Mouse (Mus musculus) neural tube, embryonic 14.5 days (tissue): ENCODE measurements around the gene Gm29609. TPM values are rescaled to one million over a fixed set of nuclear protein-coding genes. Genes with fewer than 3 reads are reported as not detected.

Experiments
- ATAC-seq: fragments of 200-750 bp; cut with Nextera tagmentation; 2 replicates; pipeline ENCODE4 v1.8.0; 2017; ENCODE audit warnings: low read depth, mild to moderate bottlenecking, moderate TSS enrichment, moderate library complexity
- H3K27ac ChIP-seq: fragments of 300-500 bp; sonication (generic); 2 replicates; pipeline ENCODE4 v1.5.1; 2014; ENCODE audit warnings: low read depth, mild to moderate bottlenecking, control low read depth, low read length, moderate library complexity, mixed read lengths
- H3K27me3 ChIP-seq: fragments of 300-500 bp; sonication (generic); 2 replicates; pipeline ENCODE4 v1.6.1; 2014; ENCODE audit warnings: low read length; ENCODE audit not compliant: control insufficient read depth, insufficient read depth
- H3K36me3 ChIP-seq: fragments of 300-500 bp; sonication (generic); 2 replicates; pipeline ENCODE4 v1.6.1; 2014; ENCODE audit warnings: low read length, mixed read lengths; ENCODE audit not compliant: control insufficient read depth, insufficient read depth
- H3K4me1 ChIP-seq: fragments of 300-500 bp; sonication (generic); 2 replicates; pipeline ENCODE4 v1.6.1; 2014; ENCODE audit warnings: low read length; ENCODE audit not compliant: control insufficient read depth, insufficient read depth
- H3K4me2 ChIP-seq: fragments of 300-500 bp; sonication (generic); 2 replicates; pipeline ENCODE4 v1.6.1; 2014; ENCODE audit warnings: mild to moderate bottlenecking, low read depth, low read length, control low read depth
- H3K4me3 ChIP-seq: fragments of 300-500 bp; sonication (generic); 2 replicates; pipeline ENCODE4 v1.5.1; 2014; ENCODE audit warnings: low read depth, low read length, control low read depth, mixed read lengths
- H3K9ac ChIP-seq: fragments of 300-500 bp; sonication (generic); replicated peaks from 2 replicates; pipeline ENCODE4 v1.6.1; 2014; ENCODE audit warnings: low read depth, mild to moderate bottlenecking, control low read depth, low read length, mixed read lengths
- H3K9me3 ChIP-seq: fragments of 300-500 bp; sonication (generic); 2 replicates; pipeline ENCODE4 v1.6.1; 2016; ENCODE audit warnings: low read length; ENCODE audit not compliant: control insufficient read depth
- WGBS: fragments of 180-500 bp; shearing (Covaris S2); extraction: QIAGEN DNeasy Blood & Tissue Kit; methylation state at CpG from one replicate; pipeline ENCODE4 v1.1.7; 2014; 5-methylcytosine and 5-hydroxymethylcytosine counted together
- polyA plus RNA-seq: library from polyadenylated mRNA; unstranded; fragments of >200 nt; fragmentation: Nextera tagmentation; extraction: Ambion mirVana; gene quantifications from 2 replicates; pipeline ENCODE4 v1.2.1, GENCODE M21; 2014

The Gm29609 gene
- polyA plus RNA-seq, 1 experiment from 2014 or later, result 2.5 TPM

DNA sequence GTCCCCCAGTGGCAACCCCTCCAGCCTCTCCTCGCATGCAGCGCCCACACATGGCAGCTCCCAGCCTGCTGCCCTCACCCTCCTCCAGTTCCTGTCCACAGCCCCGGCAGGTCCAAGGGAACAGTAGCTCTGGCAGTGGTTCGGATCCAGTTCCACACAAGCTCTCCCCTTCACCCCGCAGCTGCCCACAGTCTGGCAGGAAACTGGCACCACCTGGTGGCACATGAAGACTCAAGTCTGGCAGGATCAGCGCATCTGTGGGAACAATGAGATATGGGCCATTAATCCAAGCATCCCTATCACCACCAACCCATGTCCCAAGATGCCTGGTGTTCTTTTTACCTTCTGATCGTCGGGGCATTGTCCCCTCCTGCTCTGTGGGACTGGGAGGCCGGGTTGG is 20.2 kb upstream of the Gm29609 start:
- Histone ChIP-seq H3K9ac (no peak overlapping the region), H3K27ac (0 out of 2 replicates have a peak overlapping the region, but pooled peaks have one; percentile 28), H3K27me3 (no peaks in the 10 kb centered on the region), H3K4me1 (peaks cover 18% of the 10 kb centered on the region; the same call in 1 of the 2 replicates), H3K4me3 (peak overlapping the region; percentile 11; the same call in 1 of the 2 replicates), H3K4me2 (peak overlapping the region; percentile 84; the same call in 1 of the 2 replicates), H3K9me3 (peaks cover 5% of the 10 kb centered on the region), H3K36me3 (peaks cover 72% of the 10 kb centered on the region)
- no peak for ATAC-seq
- 82% methylated on average over 9 of the region's 9 CpGs for WGBS

DNA sequence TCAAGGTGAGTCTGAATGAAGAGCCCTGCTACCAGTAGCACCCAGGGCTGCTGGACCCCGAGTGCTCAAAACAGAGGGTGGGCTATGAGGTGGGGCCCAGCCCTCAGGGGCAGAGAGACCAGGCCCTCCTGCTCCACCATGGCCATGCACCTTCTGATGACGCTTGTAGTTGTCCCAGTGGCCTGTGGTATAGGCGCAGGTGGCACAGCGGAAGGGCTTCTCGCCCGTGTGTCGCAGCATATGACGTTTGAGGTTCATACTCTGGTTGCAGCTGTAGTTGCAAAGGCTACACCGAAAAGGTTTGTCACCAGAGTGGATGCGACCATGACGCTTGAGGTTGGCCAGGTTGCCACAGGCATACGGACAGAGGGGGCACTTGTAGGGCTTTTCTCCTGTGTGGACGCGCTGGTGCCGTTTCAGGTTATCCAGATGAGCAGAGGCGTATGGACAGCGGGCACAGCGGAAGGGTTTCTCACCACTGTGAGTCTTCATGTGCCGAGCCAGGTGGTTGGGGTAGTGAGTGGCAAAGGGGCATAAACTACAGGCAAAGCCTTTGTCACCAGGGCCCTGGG is 19.7 kb upstream of the Gm29609 start:
- no peaks in the 10 kb centered on the region for H3K27me3 ChIP-seq
- peaks cover 20% of the 10 kb centered on the region; the same call in 1 of the 2 replicates for H3K4me1 ChIP-seq
- H3K36me3 ChIP-seq, result peaks cover 72% of the 10 kb centered on the region
- H3K9me3 ChIP-seq, result peaks cover 5% of the 10 kb centered on the region
- no peak overlapping the region for H3K9ac ChIP-seq
- no peak overlapping the region for H3K4me2 ChIP-seq
- WGBS, result 92% methylated on average over 19 of the region's 19 CpGs
- no peak overlapping the region for H3K27ac ChIP-seq
- no peak overlapping the region for H3K4me3 ChIP-seq
- no peak for ATAC-seq

DNA sequence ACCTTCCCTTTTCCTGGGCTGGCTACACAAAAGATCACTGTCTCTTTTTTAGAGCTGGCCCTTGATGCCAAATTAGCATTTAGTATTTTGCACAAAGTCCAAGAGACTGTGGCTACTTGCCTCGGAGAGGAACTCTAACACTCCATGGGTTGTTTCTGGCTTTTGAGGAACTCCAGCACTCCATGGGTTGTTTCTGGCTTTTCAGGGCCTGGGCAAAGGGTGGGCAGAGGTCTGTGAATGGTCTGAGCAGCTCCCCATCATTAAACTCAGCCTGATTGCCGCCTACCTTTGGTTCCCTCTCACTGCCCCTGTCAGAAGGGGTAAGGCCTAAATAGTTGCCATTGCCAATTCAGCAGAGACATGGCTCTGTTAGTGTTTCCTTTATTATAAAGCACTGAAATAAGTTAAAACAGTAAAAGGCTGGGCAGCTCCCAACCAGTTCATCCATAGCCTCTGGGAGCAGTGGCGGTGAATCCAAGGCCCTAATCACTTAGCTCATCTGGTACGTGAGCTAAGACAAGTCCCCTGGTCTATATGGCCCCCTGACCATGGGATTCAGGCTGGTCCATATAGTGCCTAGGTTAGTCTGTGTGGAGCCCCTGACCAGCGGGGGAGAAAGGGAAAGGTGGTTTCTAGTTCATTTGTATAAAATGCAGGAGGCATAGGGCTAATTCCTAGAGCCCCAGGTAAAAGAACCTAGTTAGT is 19.1 kb upstream of the Gm29609 start:
- no peak overlapping the region for H3K9ac ChIP-seq
- H3K27me3 ChIP-seq, result no peaks in the 10 kb centered on the region
- WGBS, result 87% methylated on average over 5 of the region's 5 CpGs
- peaks cover 26% of the 10 kb centered on the region; the same call in 1 of the 2 replicates for H3K4me1 ChIP-seq
- H3K9me3 ChIP-seq, result peaks cover 5% of the 10 kb centered on the region
- no peak overlapping the region for H3K4me3 ChIP-seq
- H3K36me3 ChIP-seq, result peaks cover 69% of the 10 kb centered on the region
- ATAC-seq, result no peak
- no peak overlapping the region for H3K4me2 ChIP-seq
- no peak overlapping the region for H3K27ac ChIP-seq

DNA sequence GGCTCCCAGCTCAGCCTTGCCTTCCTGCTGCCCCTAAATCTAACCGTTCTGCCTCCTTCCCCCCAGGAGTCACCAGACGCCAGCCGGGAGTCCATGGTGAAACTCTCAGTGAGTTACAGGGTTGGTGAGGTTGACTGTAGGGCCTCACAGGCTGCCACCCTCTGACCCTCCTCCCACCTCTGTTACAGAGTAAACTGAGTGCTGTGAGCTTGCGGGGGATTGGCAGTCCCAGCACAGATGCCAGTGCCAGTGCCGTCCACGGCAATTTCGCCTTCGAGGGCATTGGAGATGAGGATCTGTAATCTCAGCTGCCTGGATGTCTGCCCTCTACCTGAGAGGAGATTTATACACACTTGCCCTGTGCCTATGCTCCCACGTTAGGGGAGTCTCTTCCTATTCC is 18.5 kb upstream of the Gm29609 start:
- Histone ChIP-seq H3K9ac (no peak overlapping the region), H3K36me3 (peaks cover 66% of the 10 kb centered on the region), H3K4me2 (no peak overlapping the region), H3K27me3 (no peaks in the 10 kb centered on the region), H3K9me3 (peaks cover 5% of the 10 kb centered on the region), H3K27ac (no peak overlapping the region), H3K4me3 (no peak overlapping the region), H3K4me1 (peaks cover 27% of the 10 kb centered on the region; the same call in 1 of the 2 replicates)
- no peak for ATAC-seq
- WGBS, result 85% methylated on average over 9 of the region's 9 CpGs

DNA sequence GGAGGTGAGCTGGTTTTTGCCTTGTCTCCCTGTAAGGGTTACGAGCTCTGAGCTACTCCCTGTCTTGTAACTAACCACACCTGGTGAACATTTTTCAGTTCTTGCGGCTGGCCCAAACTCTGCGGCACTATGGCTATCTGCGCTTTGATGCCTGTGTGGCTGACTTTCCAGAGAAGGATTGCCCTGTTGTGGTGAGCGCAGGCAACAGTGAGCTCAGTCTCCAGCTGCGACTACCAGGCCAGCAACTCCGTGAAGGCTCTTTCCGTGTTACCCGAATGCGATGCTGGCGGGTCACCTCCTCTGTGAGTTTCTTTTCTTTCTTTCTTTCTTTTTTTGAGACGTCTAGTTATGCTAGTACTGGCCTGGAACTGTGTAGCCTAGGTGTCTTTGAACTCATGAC is 17.4 kb upstream of the Gm29609 start:
- no peak overlapping the region for H3K27ac ChIP-seq
- peaks cover 57% of the 10 kb centered on the region for H3K36me3 ChIP-seq
- no peak overlapping the region for H3K4me3 ChIP-seq
- no peak overlapping the region for H3K4me2 ChIP-seq
- no peak overlapping the region for H3K9ac ChIP-seq
- no peak for ATAC-seq
- no peaks in the 10 kb centered on the region for H3K27me3 ChIP-seq
- peaks cover 23% of the 10 kb centered on the region for H3K4me1 ChIP-seq
- H3K9me3 ChIP-seq, result peaks cover 5% of the 10 kb centered on the region
- 95% methylated on average over 12 of the region's 12 CpGs for WGBS

DNA sequence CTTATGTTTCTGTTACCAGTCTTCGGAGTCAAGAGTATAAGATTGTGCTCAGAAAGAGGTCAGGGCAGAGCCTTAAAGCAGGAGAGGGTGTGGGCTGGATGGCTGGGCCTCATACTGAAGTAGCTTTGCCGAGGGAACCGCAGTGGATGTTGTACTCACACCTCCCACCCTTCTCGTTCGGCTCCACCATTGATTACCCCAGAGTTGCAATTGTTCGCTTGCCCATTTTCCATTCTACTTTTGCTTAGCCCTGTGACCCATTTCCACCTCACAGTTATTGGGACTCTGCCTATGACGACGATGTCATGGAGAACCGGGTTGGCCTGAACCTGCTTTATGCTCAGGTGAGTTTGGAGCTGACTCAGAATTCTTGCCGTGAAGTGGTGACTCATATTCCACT is 16.5 kb upstream of the Gm29609 start:
- WGBS, result 92% methylated on average over 10 of the region's 10 CpGs
- H3K4me2 ChIP-seq, result no peak overlapping the region

DNA sequence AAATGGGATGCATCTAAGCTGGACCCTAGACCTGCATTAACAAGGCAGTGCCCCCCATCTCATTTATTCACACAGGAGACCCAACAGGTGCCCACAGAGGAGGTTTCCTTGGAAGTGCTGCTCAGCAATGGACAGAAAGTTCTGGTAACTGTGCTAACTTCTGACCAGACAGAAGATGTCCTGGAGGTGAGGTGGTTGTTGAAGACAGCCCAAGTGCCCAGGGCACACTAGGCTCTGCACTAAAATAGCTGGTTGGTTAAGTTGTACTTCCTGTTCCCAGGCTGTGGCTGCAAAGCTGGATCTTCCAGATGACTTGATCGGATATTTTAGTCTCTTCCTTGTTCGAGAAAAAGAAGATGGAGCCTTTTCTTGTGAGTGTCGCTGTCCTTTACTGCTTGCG is 16.0 kb upstream of the Gm29609 start:
- Histone ChIP-seq H3K9me3 (peaks cover 5% of the 10 kb centered on the region), H3K4me3 (no peak overlapping the region)
- no peak for ATAC-seq

More for the DNA sequence above, 16.5 kb upstream of the Gm29609 start:
- H3K9me3 ChIP-seq, result peaks cover 5% of the 10 kb centered on the region
- H3K4me3 ChIP-seq, result no peak overlapping the region
- peaks cover 29% of the 10 kb centered on the region for H3K4me1 ChIP-seq
- H3K36me3 ChIP-seq, result peaks cover 57% of the 10 kb centered on the region
- no peak overlapping the region for H3K9ac ChIP-seq
- H3K27ac ChIP-seq, result no peak overlapping the region
- no peaks in the 10 kb centered on the region for H3K27me3 ChIP-seq
- no peak for ATAC-seq

DNA sequence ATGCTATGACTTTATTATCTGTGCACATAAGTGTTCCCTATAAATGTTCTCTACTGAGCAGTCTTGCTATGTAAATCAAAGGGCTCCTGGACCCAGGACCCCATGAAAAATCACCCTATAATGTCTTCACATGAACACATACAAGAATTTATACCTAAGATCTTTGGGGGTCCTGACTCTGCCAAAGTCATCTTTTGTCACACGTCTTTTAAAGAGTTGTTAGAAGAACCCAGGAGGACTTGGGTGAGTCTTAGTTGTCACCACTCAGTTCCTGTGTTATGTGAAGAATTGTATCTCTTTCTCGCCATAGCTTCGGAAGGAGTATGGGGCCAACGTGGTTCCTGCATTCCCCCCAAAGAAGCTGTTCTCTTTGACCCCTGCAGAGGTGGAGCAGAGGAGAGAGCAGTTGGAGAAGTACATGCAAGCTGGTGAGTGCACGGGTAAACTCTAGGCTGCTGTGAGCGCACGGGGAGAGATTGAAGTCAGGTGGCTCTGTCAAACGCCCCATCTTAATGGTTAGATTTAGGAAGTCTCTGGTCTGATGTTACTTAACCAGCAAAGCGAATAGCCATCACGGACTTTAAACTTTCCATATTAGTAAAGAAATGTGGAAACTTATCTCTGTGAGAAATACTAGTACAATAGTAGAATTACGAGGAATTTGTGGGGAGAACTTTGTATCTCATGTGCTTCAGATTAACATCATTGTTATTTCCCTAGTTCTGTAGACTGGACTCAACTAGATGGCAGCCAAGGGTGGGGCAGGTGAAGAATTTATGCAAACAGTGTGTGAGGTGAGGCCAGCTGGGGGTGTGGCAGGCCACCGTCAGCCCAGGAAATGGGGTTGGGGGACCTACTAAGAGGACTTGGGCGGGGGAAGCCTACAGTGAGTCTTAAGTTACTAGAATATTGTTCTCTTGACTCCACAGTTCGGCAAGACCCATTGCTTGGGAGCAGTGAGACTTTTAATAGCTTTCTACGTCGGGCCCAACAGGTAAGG is 15.1 kb upstream of the Gm29609 start:
- 94% methylated on average over 16 of the region's 16 CpGs for WGBS
- ATAC-seq, result no peak
- peak overlapping the region; percentile 72; the same call in 1 of the 2 replicates for H3K4me3 ChIP-seq

More for the DNA sequence above, 16.0 kb upstream of the Gm29609 start:
- H3K36me3 ChIP-seq, result peaks cover 58% of the 10 kb centered on the region
- H3K9ac ChIP-seq, result no peak overlapping the region
- no peaks in the 10 kb centered on the region for H3K27me3 ChIP-seq
- WGBS, result 94% methylated on average over 4 of the region's 4 CpGs
- peaks cover 25% of the 10 kb centered on the region for H3K4me1 ChIP-seq
- H3K27ac ChIP-seq, result no peak overlapping the region
- no peak overlapping the region for H3K4me2 ChIP-seq

More for the DNA sequence above, 15.1 kb upstream of the Gm29609 start:
- Histone ChIP-seq H3K27me3 (no peaks in the 10 kb centered on the region), H3K27ac (no peak overlapping the region), H3K4me1 (peaks cover 17% of the 10 kb centered on the region), H3K9ac (no peak overlapping the region), H3K4me2 (peak overlapping the region; percentile 95; the same call in 1 of the 2 replicates), H3K9me3 (no peaks in the 10 kb centered on the region), H3K36me3 (peaks cover 59% of the 10 kb centered on the region)
